Mouse (Mus musculus): Measurements from ENCODE around the gene Bcas3.

The Bcas3 gene

DNA sequence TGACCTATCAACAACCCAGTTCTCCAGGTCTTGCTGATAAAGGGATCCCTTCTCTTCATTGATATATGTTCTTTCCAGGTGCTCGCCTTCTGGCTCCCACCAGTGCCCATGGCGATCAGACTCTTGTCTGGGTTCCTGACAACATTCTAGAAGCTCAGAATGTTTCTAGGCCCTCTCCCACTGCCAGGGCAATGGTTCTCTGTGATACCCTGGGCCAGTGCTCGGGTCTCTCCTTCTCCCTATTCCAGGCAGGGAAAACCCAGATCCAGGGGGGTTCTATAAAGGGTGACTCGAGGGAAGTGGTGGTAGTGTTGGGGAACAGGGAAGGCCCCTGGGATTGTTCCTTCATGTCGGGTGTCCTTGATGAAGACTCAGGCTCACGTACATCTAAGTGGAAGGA is 497.3 kb downstream of the Bcas3 start, which contains the start of gene Gm11444:
Gene Gm11444 (minus strand): TSS at position 101 of the 400 bp plus-strand sequence.
- DNase-seq: no peak

DNA sequence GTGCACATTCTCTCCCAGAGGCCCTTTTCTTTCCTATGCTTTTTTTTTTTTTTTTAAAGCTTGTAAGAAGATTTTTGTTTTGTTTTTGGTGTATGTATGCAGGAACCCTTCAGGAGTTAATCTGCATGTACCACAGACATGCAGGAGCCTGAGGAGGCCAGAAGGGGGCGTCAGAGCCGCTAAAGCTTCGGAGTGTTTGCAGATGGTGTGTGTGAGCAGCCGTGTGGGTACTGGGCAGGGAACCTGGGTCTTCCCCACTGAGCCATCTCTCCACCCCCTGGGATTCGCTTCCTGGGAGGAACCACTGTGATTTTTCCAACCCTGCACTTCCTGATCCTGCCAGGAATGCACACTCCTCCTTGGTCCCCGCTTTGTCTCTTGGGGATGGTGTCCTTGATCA is 497.8 kb downstream of the Bcas3 start:
- no peak for DNase-seq

DNA sequence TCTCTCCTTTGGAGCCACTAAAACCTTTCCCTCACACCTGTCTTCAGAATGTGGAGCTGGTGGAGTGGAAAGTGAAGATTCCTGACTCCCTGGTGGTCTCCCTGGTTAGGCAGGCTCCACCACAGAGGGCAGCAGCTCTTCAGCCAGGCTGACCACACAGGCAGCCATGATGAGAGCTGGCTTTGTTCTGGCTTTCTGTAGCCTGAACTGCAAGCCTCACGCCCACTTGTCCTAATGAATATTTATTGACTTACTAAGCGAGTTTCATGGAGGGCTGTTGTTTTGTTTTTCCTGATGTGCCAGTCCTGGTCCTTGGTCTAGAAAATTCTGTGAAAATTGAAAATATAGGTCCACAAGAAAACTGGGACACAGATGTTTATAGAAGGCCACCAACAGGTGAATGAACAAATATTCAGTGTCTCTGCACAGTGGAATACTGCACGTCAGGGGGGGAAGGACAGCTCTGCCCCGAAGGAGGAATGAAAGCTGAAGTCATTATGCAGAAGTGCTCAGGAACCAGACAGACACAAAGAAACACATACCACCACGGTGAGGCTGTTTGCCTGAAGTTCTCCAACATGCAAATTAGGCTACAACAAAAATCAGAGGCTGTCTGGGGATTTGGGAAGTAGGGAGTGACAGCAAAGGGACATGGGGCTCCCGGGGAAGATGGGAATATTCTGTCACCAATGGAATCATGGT is 505.2 kb downstream of the Bcas3 start:
- no peak for DNase-seq

DNA sequence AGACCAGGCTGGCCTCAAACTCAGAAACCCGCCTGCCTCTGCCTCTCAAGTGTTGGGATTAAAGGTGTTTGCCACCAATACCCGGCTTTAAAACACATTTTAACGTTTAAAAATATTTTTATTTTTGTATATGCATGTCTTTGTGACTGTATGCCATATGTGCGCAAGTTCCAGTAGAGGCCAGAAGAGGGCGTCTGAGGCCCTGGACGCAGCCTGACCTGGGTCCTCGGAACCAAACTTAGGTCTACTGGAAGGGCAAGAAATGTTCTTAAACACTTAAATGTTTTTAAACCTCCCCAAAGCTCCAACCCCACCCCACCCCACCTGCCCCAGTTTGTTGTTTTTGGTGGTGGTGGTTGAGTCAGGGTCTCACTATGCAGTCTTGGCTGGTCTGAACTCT is 511.4 kb downstream of the Bcas3 start:
- no peak for DNase-seq

All from cerebellum, adult 18-20 months (tissue).